Mouse (Mus musculus) heart, postnatal 14 days (tissue): ENCODE results near the gene Arhgap24. TPM values are rescaled to one million over a fixed set of nuclear protein-coding genes. Genes with fewer than 3 reads are reported as not detected.

ENCODE experiments used
- DNase-seq, 2 experiments: peaks; one replicate each; pipeline ENCODE4 v3.0.0; 2021 to 2022
- intact Hi-C: fragments of 180-260 bp; cut with DNase I; formaldehyde crosslinking; loops from one replicate; pipeline ENCODE4 v1.15.1; 2025
- total RNA-seq, 2 experiments: library from RNA; stranded (reverse); gene quantifications; 2 replicates each; pipeline ENCODE4 v1.2.3; 2021

Arhgap24 gene
- total RNA-seq, 2 experiments from 2014 or later = 12.7 to 16.6 TPM

GRCm38 (mm10) chr5:102497205-102497604 is 16.0 kb downstream of the Arhgap24 start:
- intact Hi-C loops = no loop called here
- no peak for DNase-seq

- intact Hi-C loops = no loop called here
- DNase-seq = no peak
These were observed 17.6 kb downstream of the Arhgap24 start for GRCm38 (mm10) chr5:102498747-102499146.

DNA sequence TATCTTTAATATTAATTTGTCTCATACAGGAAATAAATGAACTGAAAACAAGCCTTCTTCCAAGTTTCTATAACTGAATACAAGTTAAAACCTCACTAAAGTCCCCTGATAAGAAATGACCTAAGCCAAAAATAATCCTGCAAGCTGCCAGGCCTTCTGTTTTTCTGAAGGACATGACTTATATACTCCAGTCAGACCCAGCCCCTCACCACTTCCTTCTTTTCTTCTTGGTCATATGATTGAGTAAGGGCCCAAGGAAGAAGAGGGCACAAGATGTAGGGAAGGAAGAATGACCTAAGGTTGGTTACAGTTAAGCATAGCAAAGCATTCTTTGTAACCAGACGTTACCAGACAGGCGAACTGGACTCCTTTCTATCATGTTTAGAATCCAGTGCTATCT is 21.1 kb downstream of the Arhgap24 start:
- intact Hi-C loops = no loop called here
- DNase-seq = peak in 1 of 2 experiments; percentile 16

DNA sequence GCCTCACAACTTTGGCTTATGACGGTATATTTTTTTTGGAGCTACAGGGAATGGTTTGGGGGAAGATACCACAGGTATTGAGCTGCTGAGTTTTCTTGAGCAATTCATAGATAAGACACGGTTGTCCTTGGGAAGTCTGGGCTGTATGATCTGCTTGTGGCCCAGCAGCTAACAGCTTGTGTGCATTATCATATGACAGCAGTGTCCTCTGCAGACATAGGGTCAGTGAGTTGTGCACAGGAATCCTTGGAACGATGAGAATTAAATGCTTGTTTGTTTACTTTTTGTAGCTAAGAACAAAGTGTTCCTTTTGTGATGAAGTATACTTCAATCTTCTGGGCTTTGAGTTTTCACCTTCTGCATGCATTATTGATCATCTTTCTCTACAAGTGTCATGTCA is 21.9 kb downstream of the Arhgap24 start:
- intact Hi-C loops = no loop called here
- DNase-seq = no peak

- no peak for DNase-seq
- intact Hi-C loops = no loop called here
These were observed 22.7 kb downstream of the Arhgap24 start for GRCm38 (mm10) chr5:102503868-102504267.

DNA sequence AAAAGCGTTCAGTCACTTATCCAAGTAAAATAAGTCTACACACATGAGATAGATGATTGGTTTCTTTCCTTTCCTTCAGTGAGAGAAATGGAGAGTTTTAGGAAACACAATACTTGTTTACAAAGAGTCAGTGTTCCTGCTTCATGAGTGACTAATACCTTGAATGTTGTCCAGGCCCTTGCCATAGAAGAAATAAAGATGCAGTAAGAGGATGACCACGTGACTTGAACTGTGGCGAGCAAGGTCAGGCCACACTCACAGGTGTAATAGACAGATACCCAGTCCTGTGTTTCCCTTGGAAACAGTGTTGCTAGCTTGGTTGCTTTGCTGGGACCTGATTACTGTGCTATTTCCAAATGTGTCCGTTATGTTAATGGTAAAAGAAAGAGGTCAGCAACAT is 23.4 kb downstream of the Arhgap24 start:
- no peak for DNase-seq
- intact Hi-C loops = no loop called here

- DNase-seq = no peak
- intact Hi-C loops = no loop called here
These were observed 27.0 kb downstream of the Arhgap24 start for GRCm38 (mm10) chr5:102508162-102508561.

DNA sequence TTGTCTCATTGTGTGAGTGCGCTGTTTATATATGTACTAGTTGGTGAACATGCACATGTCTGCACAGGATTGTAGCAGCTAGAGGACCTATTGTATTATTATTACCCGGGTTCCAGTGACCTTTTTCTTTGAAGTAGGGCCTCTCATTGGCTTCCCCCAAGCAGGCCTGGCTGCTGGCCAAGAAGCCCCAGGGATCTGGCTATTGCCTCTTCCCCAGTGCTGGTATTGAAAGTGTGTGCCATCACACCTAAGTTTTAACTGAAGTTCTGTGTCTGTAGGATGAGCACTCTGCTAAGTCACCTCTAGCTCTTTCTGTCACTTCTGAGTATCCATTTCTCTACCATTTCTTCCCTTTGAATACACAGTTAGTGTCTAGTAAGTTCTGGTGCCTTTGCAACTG is 28.2 kb downstream of the Arhgap24 start:
- DNase-seq = no peak
- intact Hi-C loops = no loop called here

GRCm38 (mm10) chr5:102511651-102512050 is 30.5 kb downstream of the Arhgap24 start:
- no peak for DNase-seq
- intact Hi-C loops = no loop called here

- DNase-seq = no peak
- intact Hi-C loops = no loop called here
These were observed 34.3 kb downstream of the Arhgap24 start for GRCm38 (mm10) chr5:102515496-102515895.

DNA sequence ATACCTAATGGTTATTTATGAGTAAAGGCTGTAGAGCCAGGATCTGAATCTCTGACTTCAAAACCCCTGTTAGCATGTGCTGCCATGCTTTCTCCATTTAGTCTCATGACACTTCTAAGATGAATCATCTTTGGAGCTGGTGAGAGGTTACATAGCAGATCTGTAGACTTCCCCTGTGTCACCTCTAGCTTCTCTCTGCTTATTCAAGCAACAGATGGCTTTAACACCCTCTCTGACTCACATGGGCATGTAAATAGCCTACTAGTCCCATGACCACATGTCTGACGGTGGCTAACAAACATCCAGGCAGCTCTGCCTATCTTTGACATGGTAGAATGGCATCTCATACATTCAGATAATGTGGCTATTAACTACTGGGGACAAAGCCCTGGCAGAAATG is 39.3 kb downstream of the Arhgap24 start:
- no peak for DNase-seq
- intact Hi-C loops = no loop called here

DNA sequence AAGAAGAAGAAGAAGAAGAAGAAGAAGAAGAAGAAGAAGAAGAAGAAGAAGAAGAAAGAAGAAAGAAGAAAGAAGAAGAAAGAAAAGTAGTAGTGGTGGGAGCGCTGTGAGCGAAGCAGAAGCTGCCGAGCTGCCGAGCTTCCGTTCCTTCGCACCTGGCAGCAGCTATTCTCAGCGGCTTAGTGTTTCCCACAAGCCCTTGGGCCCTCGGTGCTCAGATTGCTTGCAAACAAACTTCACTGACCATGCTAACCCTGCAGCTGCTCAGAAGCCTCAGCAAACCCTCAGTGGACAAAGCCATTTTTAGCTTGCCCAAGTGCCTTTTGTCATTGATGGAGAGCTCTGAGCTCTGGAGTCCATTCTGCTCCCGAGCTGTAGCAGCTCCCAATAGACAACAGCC is 54.1 kb downstream of the Arhgap24 start:
- intact Hi-C loops = no loop called here
- DNase-seq = no peak

- intact Hi-C loops = no loop called here
- DNase-seq = no peak
These were observed 56.6 kb downstream of the Arhgap24 start for GRCm38 (mm10) chr5:102537819-102538218.

DNA sequence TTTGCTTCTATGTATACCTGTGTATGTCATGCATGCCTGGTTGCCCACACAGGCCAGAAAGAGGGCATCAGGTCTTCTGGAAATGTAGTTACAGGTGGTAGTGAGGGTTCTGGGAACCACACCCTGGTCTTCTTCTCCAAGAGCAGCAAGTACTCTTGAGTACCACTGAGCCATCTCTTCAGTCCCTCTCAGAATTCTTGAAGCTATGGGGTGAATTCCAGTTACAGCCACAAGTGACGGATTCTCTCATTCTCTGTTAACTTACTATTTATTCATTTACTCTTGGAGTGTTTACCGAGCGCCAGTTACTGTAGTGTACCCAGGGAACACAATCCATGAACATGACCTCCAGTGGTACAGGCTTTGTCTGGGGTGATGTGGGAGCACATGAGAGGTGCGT is 65.1 kb downstream of the Arhgap24 start:
- intact Hi-C loops = no loop called here
- DNase-seq = no peak

DNA sequence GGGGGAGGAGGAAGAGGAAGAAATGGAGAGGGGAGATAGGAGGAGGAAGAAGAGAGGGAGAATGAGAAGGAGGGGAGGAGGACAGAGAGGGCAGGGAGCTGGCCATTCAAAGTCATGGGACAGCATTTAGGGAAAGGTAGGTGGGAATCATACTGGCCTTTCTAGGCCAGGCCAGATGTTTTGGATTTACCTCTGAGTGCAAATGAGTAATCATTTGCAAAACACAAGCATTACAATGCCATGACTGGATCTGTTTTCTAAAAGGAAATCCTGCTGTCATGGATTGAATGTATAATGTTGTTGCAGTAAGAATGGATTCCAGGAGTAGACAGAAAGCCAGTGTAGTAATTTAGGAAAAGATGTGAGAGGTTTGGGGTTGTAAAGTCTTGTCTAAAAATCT is 66.6 kb downstream of the Arhgap24 start:
- DNase-seq = no peak
- intact Hi-C loops = no loop called here

GRCm38 (mm10) chr5:102548382-102548781 is 67.2 kb downstream of the Arhgap24 start:
- DNase-seq = no peak
- intact Hi-C loops = no loop called here

DNA sequence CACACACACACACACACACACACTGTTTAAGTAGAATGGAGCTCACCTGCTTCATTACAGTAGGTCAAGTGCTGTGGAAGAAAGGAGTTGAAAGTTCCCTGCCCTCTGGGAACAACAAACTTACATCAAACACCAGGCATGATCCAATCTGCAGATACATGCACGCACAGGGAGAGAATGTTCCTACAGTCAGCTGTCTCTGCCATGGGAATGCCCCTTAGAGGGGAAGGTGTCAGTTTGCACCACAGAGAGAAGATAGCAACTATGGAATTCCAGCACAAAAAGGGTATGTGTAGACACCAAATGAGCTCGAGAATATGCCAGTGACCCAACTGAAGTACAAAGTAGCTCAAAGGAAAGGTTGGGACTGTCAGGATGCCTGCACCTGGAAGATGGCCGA is 69.0 kb downstream of the Arhgap24 start:
- DNase-seq = no peak
- intact Hi-C loops = no loop called here

GRCm38 (mm10) chr5:102550870-102551637 is 69.9 kb downstream of the Arhgap24 start:
- no peak for DNase-seq
- intact Hi-C loops = no loop called here

DNA sequence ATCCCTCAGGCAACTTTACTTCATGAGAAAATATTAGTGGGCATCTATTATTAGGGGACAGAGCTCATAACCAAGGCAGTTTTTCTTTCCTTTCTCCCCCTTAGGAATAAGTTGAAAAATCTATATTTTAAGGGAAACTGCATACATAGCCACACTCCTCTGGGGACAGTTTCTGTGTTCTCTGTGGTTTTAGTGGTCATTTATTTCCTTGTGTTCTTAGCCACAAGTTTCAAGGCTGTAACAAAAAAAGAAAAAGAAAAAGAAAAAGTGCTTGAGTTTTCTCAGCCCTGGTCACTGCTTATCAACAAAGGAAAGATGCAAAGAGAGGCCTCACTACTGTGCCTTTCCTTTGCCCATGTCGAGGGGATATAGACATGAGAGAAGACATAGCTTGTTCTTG is 71.3 kb downstream of the Arhgap24 start:
- intact Hi-C loops = no loop called here
- no peak for DNase-seq

DNA sequence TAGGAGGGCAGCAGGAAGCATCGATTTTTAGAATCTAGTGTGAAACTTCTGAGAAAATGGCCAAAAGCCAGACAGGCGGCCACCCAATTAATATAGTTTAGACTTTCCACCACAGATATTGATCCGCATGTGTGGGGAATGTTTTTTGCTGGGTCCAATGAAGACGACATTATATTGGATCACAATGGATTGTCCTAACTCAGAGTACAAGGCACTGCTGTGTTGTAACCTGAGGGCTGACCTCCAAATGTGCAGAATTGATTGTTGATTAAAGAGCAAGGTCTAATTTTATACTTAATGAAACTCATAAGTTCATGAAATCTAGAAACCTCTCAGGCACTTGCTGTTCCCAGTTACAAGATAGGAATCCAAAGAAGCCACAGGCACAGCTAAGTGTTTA is 74.8 kb downstream of the Arhgap24 start:
- no peak for DNase-seq
- intact Hi-C loops = no loop called here

- intact Hi-C loops = no loop called here
These were observed 79.1 kb downstream of the Arhgap24 start for GRCm38 (mm10) chr5:102560270-102560669.

DNA sequence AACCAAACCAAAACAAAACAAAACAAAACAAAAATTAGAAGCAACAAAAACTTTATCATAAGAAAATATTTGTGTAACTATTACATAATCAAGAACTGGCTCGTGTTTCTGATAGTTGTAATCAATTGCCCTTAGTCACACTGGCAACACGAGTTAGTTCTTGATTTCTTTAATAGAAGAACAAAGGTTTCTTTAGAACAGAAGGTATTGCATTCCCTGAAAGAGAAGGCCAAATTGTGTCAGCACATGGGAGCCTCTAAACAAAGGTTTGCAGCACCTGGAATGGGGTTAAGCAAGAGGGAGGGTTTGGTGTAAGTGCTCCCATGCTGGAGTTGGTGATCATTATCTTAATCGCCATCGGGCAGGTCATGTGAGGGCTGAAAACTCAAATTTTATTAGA is 82.8 kb downstream of the Arhgap24 start:
- no peak for DNase-seq
- intact Hi-C loops = no loop called here

More at GRCm38 (mm10) chr5:102560270-102560669, 79.1 kb downstream of the Arhgap24 start:
- DNase-seq = no peak

- intact Hi-C loops = no loop called here
- no peak for DNase-seq
These were observed 87.6 kb downstream of the Arhgap24 start for GRCm38 (mm10) chr5:102568764-102569163.
